Mouse (Mus musculus): Measurements from ENCODE around the gene Vil1. TPM values are rescaled to one million over a fixed set of nuclear protein-coding genes. Genes with fewer than 3 reads are reported as not detected.

Gene Vil1
- polyA plus RNA-seq, 1 experiment = 0.31 TPM

DNA sequence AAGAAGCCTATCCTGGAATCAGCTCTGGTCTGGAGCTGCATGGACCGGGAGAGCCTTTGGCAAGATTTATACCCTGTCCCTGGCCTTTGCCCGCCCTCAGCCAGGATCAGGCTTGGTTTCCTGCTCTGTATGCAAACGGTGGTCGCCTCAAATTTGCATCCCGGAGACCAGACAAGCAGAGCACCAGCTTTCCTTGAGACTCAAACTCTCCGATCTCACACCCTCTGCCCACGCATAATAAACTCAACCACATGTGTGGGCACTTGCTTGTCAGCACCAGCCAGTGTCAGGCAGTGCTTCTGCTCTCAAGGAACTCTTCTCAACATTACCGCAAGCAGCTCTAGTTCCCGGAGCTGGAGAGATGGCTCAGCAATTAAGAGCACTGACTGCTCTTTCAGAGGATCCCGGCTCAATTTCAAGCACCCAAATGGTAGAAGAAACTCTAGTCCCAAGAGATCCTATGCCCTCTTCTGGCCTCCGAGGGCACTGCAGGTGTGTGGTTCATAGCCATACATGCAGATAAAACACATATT is 11.2 kb upstream of the Vil1 start:
- Histone ChIP-seq H3K4me1 (ENCODE audit: control insufficient read depth, insufficient read depth, low read length) (peaks cover 1% of the 10 kb centered on the region), H3K4me3 (replicated peaks; ENCODE audit: extremely low read depth, low read depth, low read length) (peak overlapping the region; percentile 65)
- peak; percentile 71 for DNase-seq
- TF ChIP-seq POLR2A (IDR thresholded peaks at IDR 0.05; ENCODE audit: borderline replicate concordance, extremely low read depth, low read depth, low read length) (peak; percentile 16; the same call in 1 of the 2 replicates), CTCF (IDR thresholded peaks at IDR 0.05; ENCODE audit: insufficient read depth, low read length) (peak; percentile 60)
- 3% methylated on average over 11 of the region's 11 CpGs for WGBS

DNA sequence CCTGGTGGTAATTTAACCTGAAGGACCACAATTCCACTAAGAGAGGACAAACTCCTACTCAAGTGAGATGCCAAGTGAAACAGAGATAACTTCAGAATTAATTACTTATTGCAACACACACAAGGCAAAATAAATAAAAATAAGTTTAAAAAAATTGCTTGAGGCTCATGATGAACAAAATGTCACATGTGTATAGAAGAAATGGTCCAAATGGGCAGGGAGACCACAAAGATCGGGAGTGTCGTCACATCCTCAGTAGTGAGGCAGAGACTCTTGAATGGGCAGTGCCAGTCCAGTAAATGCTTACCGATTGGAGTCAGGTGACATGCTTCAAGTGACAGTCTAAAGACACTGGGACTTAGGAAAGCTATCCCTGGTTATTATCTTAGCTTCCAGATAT is 8.6 kb upstream of the Vil1 start:
- Histone ChIP-seq H3K4me1 (ENCODE audit: control insufficient read depth, insufficient read depth, low read length) (no peaks in the 10 kb centered on the region), H3K4me3 (replicated peaks; ENCODE audit: extremely low read depth, low read depth, low read length) (no peak overlapping the region)
- no peak for DNase-seq
- WGBS = 57% methylated on average over 3 of the region's 3 CpGs
- TF ChIP-seq POLR2A (IDR thresholded peaks at IDR 0.05; ENCODE audit: borderline replicate concordance, extremely low read depth, low read depth, low read length) = no peak
- no peak for TF ChIP-seq CTCF (IDR thresholded peaks at IDR 0.05; ENCODE audit: insufficient read depth, low read length)

DNA sequence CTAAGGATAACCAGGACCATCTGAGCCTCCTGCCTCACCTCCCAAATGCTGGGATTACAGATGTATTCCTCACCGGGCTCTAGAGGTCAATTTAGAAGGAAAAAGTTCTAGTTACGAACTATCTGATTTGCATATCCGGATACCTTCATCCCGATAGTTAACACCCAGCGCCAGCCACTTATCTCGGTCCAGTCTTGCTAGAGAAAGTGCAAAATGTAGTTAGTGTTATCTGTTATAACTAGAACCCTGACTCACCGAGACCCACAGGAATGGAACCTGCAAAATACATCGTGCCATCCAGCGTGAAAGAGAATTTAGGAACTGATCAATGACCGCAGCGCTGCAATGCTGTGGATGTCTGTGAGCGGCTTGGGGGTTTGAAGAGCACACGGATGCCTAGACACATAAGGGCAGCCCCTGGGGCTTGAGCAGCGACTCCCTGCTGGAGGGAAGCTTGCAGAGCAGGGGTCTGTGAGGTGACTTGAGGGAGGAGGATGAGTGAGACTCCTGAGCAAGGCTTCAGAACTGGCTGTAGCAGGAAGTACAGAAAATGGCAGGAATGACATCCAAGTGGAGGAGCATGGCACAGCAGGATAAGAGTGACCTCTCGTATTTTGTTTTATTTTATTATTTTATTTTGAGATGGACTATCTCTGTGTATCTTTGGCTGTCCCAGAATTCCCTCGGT is 8.0 kb upstream of the Vil1 start:
- no peak for DNase-seq
- no peaks in the 10 kb centered on the region for H3K4me1 ChIP-seq (ENCODE audit: control insufficient read depth, insufficient read depth, low read length)
- no peak overlapping the region for H3K4me3 ChIP-seq (replicated peaks; ENCODE audit: extremely low read depth, low read depth, low read length)
- TF ChIP-seq CTCF (IDR thresholded peaks at IDR 0.05; ENCODE audit: insufficient read depth, low read length) (no peak), POLR2A (IDR thresholded peaks at IDR 0.05; ENCODE audit: borderline replicate concordance, extremely low read depth, low read depth, low read length) (no peak)
- 46% methylated on average over 16 of the region's 16 CpGs for WGBS

DNA sequence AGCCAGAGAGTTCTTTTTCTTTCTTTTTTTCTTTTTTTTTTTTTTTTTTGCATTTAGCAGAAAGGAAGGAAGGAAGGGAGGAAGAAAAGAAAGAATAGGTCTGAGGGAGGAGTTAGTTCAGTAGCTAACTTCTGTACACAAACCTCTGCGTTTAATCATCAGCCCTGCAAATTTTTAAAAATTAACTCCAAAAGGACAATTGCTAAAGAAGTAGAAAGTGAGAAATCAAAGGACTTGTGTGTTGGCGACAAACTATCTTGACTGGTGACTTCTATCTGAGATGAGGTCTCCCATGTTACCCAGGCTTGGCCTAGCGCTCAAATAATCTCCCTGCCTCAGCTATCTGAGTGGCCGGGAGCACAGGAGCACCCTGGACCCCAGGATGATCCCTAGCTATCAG is 5.0 kb upstream of the Vil1 start:
- 79% methylated on average over 4 of the region's 4 CpGs for WGBS
- TF ChIP-seq POLR2A (IDR thresholded peaks at IDR 0.05; ENCODE audit: borderline replicate concordance, extremely low read depth, low read depth, low read length) (no peak), CTCF (IDR thresholded peaks at IDR 0.05; ENCODE audit: insufficient read depth, low read length) (no peak)
- DNase-seq = no peak
- Histone ChIP-seq H3K4me1 (ENCODE audit: control insufficient read depth, insufficient read depth, low read length) (no peaks in the 10 kb centered on the region), H3K4me3 (replicated peaks; ENCODE audit: extremely low read depth, low read depth, low read length) (no peak overlapping the region)

DNA sequence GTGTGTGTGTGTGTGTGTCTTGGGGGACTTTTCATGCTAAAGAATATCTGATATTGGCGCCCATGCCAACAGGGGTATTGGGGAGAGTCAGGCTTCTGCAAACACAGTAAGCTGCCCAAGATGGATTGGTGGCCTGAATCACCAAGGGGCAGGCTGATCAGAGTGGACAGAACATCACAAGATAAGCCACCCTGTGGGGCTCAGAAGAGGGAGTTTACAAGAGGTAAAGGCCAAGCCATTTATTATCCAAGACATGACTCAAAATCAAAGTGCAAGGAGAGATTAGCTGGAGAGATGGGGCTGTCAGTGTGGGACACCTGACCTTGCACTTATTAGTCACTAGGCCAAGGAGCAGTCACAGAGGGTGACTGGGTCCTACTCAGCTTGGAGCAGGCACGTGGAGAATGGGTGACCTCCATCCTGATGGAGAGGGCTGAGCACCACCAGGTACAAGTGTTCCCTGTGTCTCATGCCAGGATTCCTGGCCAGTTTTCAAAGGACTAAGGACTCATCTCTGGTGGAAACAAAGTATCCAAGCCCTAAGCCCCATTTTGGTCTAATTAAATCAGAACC is 2.7 kb downstream of the Vil1 start:
- no peak for DNase-seq
- TF ChIP-seq POLR2A (IDR thresholded peaks at IDR 0.05; ENCODE audit: borderline replicate concordance, extremely low read depth, low read depth, low read length) (no peak), CTCF (IDR thresholded peaks at IDR 0.05; ENCODE audit: insufficient read depth, low read length) (no peak)
- 50% methylated on average over 2 of the region's 2 CpGs for WGBS
- Histone ChIP-seq H3K4me1 (ENCODE audit: control insufficient read depth, insufficient read depth, low read length) (no peaks in the 10 kb centered on the region), H3K4me3 (replicated peaks; ENCODE audit: extremely low read depth, low read depth, low read length) (no peak overlapping the region)

DNA sequence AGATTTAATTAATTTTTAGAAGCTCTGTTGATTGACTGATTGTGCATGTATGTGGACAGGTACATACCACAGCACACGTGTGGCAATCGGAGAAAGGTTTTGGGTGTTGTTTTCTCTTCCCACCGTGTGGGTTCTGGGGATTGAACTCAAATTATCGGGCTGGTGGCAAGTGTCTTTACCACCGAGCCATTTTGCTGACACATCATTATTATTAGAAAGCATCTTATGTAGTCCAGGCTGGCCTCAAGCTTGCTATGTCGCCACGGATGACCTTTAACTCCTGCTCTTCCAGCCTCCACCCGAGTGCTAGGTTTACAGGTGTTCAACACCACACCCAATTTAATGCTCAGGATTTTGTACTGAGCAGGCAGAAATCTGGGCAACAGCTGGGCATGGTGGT is 3.5 kb downstream of the Vil1 start:
- Histone ChIP-seq H3K4me1 (ENCODE audit: control insufficient read depth, insufficient read depth, low read length) (no peaks in the 10 kb centered on the region), H3K4me3 (replicated peaks; ENCODE audit: extremely low read depth, low read depth, low read length) (no peak overlapping the region)
- TF ChIP-seq CTCF (IDR thresholded peaks at IDR 0.05; ENCODE audit: insufficient read depth, low read length) (no peak), POLR2A (IDR thresholded peaks at IDR 0.05; ENCODE audit: borderline replicate concordance, extremely low read depth, low read depth, low read length) (no peak)
- WGBS = 80% methylated on average over 8 of the region's 8 CpGs
- DNase-seq = no peak

DNA sequence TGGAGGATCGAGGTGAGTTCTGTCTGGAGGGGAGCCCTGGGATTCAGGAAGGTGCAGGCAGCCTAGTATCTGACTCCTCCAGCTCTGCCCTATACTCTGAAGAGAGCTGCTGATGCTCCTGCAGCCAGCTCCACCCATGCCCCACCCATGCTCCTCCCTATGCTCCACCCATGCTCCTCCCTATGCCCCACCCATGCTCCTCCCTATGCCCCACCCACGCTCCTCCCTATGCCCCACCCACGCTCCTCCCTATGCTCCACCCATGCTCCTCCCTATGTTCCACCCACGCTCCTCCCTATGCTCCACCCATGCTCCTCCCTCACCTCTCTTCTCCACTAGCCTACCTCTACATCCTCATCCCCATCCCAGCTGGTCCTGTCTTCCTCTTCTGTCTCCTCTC is 6.0 kb downstream of the Vil1 start:
- Histone ChIP-seq H3K4me1 (ENCODE audit: control insufficient read depth, insufficient read depth, low read length) (no peaks in the 10 kb centered on the region), H3K4me3 (replicated peaks; ENCODE audit: extremely low read depth, low read depth, low read length) (no peak overlapping the region)
- DNase-seq = no peak
- WGBS = 48% methylated on average over 4 of the region's 4 CpGs
- TF ChIP-seq CTCF (IDR thresholded peaks at IDR 0.05; ENCODE audit: insufficient read depth, low read length) (no peak), POLR2A (IDR thresholded peaks at IDR 0.05; ENCODE audit: borderline replicate concordance, extremely low read depth, low read depth, low read length) (no peak)

DNA sequence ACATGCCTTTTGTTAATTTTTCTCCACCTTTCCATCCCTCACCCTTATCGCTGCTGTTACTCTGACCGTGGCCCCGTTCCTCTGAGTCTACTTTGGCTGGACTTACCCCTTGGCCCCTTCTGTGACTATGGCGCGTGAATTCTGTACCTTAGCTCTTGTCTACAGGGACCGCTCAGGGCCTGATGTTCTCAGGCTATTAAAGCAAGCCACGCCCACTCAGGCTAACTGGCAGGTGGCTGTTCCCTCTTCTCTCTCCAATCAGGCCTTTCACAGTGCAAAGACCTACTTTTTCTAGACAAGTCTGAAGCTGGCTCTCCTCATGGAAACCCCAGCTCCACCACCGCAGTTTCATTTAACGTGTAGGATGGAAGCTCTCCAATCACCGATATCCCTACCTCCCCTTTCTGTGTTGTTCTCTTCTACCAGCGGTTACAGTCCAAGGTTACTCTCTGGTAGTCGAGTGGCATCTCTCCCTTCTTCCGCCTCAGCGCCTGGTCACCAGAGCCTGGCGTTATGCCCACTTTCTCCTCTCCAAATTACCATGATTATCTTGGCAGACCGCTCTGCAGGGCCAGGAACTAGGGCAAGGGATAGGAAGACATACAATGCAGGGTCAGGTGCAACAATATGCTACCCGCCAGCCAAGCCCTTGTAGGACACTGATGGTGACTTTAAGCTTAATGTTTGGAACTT is 9.7 kb downstream of the Vil1 start:
- 69% methylated on average over 17 of the region's 17 CpGs for WGBS

DNA sequence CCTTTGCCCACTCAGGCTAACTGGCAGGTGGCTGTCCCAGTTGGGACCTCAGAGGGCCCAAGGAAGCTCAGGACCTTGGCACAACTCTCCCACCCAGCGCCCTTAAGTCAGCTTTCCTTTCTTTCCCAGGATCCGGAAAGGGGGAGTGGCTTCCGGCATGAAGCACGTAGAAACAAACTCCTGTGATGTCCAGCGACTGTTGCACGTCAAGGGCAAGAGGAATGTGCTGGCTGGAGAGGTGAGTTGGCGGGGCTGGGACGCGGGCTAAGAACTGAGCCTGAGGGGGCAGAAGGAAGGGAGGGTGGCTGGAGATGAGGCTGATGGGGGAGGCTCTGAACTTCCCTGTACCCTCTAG is 10.2 kb downstream of the Vil1 start:
- DNase-seq = no peak
- WGBS = 37% methylated on average over 9 of the region's 9 CpGs
- H3K4me3 ChIP-seq (replicated peaks; ENCODE audit: extremely low read depth, low read depth, low read length) = no peak overlapping the region
- TF ChIP-seq CTCF (IDR thresholded peaks at IDR 0.05; ENCODE audit: insufficient read depth, low read length) = no peak
- no peak for TF ChIP-seq POLR2A (IDR thresholded peaks at IDR 0.05; ENCODE audit: borderline replicate concordance, extremely low read depth, low read depth, low read length)
- no peaks in the 10 kb centered on the region for H3K4me1 ChIP-seq (ENCODE audit: control insufficient read depth, insufficient read depth, low read length)

More for the DNA sequence above, 9.7 kb downstream of the Vil1 start:
- H3K4me3 ChIP-seq (replicated peaks; ENCODE audit: extremely low read depth, low read depth, low read length) = no peak overlapping the region
- no peak for DNase-seq
- H3K4me1 ChIP-seq (ENCODE audit: control insufficient read depth, insufficient read depth, low read length) = no peaks in the 10 kb centered on the region
- TF ChIP-seq POLR2A (IDR thresholded peaks at IDR 0.05; ENCODE audit: borderline replicate concordance, extremely low read depth, low read depth, low read length) = no peak
- TF ChIP-seq CTCF (IDR thresholded peaks at IDR 0.05; ENCODE audit: insufficient read depth, low read length) = no peak
